Mouse (Mus musculus) MEL-GATA-1-ER (cell line): ENCODE results near the gene Enkur.
"Not testable (repeated sequence)": the region's sequence is repeated elsewhere in the genome, so short reads cannot be mapped to it uniquely, and the experiment has no call there.

Experiments used
- DNase-seq: peaks from one replicate; pipeline ENCODE4 v3.0.0-alpha.2; 2012; ENCODE audit warnings: low read depth; ENCODE audit errors: extremely low read depth

The Enkur gene

DNA sequence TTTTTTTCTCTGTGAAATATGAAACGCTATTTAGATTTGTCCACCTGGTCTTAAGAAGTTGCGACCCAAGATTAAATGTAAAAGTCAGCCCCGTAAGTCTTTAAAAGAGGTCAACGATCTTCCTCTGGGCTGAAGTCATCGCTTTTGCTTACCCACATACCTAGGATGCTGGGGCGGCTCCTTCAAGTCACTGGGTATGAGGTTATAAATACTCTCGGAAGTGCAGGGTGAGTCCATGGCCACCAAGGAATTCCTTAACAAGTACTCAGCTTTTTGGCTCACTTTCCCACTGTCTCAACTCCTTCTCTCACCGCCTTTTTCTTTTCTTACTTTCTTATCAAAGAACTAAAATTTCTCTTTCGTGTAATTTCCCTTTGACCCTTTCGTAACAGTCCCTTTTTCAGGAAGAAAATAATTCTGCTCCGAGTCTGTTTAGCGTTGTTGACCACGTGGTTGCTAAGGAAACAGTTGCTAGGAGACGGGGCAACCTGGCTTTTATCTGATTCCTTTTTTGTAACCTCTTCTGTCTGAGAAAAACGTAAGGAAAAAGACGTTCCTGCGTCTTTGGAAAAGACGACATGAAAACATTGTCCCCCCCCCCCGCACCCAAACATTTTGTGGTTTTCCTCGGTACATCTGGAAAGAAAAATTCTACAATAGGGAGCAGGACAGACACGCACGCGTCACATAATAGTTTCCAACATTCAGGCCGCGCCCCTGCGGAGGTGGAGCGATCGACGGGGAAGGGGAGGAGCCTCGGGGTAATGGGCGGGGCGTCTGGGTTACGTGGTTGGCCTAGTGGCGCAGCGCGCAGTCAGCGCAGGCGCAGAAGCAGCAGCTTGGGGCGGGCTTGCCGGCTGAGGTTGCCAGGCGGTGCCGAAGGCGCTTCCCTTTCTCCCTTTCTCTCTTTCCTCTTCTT lies at the start of gene Enkur, which contains the start of gene Thnsl1:
Enkur (minus strand) TSS at position 454 of the 919 bp plus-strand sequence.
Thnsl1 (plus strand) TSS at position 813 of the 919 bp plus-strand sequence.
- peak; percentile 83 for DNase-seq

DNA sequence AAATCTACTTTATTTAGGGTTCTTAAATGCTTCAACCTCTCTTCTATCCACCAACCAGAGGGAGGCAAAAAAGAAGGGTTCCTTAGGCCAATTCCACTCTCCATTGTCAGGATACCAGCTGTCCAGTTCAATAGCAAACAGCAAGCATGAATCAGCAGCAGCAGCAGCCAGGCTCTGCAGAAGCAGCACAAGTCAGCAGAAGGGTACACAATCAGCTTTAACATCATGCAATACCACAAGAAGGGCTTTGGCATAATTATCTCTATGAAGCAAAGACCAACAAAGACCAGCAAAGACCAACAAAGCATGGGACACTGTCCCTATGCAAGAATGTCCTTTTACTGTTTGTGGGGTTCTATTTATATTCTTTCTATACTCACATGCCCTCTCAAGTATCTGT lies 49.1 kb upstream of the Enkur start:
- no peak for DNase-seq

DNA sequence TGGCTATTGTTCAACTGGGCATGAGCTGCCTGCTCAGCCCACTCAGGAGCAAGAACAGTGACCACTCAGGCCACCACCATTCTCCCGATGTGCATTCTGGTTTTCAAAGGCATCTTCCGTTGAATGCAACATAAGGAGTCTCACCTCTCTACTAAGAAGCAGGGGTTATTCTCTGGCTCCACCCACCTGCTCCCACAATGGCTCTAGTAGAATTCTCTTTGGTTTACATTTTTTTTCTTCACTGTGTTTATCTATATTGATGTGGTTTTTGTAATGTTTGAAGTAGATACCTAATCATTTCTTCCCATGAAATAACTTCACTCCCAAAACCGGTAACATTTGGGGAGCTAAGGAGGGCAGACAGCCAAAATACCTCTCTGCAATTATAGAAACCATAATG lies 48.5 kb upstream of the Enkur start:
- no peak for DNase-seq

DNA sequence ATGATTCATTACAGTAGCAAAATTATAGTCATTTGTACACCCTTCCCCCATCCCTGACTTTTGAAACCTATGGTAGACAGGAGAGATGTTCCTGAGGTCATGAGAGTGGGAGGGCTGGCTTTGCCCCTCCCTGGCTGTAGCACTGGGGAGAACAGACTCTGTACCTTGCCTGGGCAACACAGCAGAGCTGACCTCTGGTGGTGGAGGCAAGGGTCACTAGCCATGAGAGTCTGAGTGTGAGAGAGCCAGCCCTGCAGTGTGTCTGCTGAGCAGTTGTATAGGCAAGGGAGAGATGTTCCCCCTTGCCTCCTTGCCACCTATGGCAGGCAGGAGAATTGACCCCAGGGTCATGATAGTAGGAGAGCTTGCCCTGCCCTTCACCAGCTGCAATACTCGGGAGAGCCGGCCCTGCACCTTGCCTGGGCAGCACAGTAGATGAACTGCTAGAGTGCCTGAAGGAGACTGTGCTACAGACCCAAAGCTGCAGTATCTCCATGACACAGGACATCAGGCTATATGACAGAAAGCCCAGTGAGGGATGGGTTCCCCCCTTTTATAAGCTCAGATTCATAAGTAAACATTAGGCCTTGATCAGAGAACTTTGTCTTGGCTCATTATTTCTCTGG lies 40.4 kb upstream of the Enkur start:
- no peak for DNase-seq

DNA sequence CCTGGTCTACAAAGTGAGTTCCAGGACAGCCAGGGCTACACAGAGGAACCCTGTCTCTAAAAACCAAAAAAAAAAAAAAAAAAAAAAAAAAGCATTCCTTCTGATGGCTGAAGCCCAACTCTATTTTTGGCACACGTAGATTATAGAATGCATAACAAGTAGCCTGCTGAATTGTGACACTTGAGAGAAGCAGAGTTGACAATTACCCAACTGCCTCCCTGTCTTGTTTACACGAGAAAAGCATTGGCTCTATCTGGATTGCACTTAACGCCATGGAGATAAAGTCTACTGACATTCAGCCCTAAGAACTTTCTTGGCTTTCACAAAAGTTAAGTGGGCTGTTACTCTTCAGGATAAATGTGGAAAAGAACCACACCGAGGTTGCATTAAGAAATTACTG lies 39.8 kb upstream of the Enkur start:
- DNase-seq = no peak

DNA sequence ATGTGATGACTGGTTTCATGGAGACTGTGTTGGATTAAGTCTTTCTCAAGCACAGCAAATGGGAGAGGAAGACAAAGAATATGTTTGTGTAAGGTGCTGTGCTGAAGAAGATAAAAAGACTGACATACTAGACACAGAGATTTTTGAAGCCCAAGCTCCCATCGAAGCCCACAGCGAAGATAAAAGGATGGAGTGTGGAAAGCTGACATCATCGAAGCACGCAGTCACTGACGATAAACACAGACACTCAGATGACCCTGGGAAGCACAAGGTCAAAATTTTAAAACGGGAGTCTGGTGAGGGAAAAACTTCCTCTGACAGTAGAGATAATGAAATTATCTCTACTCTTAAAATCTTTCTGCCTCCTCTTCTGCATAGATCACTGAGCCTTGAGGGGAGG lies 38.9 kb upstream of the Enkur start:
- not testable (repeated sequence) for DNase-seq

DNA sequence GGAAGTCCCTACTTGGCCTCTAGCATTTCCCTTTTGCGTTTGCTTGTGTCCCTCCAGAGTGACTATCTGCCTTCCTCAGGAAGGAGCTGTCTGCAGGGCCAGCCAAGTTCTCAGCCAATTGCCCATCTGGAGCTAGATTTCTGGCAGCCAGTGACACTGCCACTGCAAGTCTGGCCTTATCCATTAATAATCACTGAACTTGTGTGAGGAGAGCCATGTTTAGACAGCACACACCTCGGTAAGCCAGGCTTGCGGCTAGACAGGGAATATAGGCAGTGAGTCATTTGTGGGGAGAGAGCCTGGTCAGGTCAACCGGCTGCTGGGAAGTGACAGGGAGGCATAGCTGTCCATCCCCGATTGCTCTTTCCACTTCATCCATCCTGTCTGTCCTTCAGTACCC lies 31.7 kb upstream of the Enkur start:
- DNase-seq = no peak

DNA sequence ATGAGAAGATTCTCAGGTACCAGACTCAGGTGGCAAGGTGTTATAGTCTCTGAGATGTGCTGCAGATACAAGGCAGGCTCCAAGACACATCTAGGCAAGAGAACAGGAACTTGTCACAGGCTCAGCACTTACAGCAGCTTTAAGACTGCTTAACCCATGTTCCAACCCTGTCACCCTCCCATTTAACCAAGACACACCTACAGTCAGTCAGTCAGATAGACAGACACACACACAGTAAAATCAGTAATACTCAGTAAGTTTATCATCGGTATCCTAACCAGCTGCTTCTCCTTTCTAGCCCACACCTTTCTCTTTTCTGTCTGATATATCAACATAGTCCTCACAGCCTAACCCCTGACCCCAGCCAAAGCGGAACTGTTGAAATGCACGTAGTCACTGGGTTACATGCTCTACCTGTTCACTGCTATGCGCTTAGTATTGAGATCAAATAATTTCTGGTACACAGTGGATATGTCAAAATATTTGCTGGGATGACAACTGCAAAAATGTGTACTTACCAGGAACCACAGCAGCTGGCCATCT lies 30.8 kb upstream of the Enkur start:
- DNase-seq = no peak

DNA sequence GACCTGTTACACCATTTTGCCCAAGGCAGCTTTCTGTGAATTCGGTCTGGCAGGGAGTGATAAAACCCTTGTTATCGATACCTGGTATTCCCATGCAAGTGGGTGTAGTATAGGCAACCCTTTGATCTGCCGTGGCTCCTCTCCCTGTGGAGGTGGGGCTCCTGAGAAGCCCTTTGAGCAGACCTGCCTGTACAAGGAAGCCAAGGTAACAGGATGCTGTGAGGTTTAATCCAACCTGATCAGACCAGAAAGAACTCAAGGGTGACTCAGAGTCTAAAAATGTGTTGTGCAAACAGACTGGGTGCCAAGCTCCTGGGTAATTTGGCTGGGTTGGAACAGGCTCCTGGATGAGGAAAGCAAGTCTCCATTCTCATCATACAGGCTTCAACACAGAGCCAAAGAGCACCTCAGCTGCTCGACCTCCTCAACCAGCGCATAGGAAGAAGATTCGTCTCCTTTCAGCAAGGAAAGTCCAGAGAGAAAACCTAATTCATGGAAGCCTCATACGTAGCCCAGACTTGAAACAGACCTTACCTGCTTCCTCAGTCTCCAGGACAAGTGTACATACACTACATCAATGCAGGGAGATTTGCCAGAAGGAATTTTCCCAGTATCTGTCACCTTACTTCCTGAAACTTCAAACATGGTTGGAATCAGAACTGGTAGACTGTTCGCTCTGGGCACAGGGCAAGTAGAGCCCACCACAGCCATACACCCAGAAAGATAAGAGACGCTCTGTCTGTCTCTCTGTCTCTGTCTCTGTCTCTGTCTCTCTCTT lies 29.9 kb upstream of the Enkur start:
- no peak for DNase-seq

DNA sequence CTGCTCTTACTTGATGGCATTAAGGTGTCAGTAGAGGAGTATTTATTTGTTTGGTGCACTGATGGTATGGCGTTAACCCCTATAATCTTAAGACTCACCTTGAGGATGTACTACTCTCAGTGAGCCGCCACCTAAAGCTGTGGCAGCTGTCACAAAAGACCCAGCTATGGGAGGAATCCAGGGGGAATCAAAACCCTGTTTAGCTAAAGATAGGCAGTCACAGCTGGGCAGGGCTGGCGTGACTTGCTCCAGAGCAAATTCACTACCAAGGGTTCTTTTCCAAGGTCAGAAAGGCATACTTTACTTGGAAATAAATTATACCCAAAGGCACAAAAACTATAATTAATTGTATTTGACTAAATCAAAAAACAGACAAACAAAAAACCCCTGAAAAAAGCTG lies 26.0 kb upstream of the Enkur start:
- no peak for DNase-seq

DNA sequence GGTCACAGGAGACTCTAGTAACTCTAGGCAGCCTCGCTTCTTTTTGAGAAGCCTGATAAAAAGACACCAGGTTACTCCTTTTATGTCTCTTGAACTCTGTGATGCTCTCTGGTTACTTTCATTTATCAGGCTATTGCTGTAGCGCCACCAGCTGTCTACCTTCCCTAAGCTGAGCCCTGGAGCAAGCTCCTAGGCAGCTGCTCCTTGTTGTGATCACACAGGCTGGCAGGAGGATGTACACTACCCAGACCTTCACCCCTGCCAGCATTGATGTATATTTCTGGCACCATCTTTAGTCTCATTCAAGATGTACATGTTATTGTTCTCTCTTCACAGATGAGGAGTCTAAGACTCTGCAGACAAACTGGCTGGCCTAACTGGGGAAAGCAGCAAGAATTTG lies 25.1 kb upstream of the Enkur start:
- no peak for DNase-seq

DNA sequence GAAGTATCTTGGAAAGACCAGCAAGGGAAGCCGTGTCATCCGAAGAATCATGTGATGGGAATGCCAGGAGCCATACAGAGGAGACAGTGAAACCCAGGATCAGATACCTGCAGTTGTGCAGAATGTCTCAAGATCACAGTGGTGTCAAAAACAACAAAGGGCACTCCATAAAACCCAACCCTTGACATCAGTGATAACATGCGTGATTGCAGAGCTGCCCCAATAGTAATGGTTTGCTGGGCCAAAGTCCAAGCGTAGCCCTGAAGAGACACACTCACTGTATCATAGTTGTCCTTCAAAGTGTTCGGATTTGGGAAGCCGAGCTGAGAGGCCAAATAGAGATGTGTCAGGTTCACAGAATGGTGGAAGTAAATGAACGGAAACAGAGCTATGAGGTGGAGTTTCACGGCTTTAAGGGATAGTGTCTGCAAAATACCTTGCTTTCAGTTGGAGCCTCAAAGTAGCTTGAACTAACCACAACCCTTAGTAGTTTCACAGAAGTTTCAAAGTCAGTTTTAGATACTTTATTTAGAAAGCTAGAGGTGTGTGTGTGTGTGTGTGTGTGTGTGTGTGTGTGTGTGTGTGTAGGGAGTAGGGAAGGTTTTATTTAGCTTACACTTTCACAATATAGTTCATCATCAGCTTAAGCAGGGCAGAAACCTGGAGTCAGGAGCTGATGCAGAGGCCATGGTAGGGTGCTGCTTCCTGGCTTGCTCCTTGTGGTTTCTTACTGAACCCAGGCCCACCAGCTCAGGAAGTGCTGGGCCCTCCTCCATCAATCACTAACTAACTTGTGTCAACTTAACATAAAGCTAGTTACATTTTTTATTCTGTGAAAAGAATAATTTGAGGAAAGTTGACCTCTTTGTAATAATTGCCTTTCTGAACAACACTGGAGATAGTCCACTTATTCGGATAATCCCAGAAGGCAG lies 17.6 kb upstream of the Enkur start:
- DNase-seq = no peak

DNA sequence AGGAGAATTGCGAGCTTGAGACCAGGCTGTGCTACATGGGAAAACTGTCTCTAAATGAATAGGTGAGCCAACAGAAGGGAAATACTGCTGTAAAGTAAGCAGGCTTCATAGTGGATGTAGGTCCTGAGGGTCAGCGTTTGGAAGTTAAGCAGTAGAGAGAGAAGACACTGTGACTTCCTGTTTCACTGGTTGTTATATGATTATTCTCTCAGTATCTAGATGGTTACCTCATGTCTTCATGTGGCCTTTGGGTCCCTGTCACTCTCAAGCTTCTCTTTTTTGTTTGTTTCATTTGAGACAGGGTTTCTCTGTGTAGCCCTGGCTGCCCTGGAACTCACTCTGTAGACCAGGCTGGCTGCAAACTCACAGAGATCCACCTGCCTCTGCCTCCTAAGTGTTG lies 10.1 kb upstream of the Enkur start:
- no peak for DNase-seq

DNA sequence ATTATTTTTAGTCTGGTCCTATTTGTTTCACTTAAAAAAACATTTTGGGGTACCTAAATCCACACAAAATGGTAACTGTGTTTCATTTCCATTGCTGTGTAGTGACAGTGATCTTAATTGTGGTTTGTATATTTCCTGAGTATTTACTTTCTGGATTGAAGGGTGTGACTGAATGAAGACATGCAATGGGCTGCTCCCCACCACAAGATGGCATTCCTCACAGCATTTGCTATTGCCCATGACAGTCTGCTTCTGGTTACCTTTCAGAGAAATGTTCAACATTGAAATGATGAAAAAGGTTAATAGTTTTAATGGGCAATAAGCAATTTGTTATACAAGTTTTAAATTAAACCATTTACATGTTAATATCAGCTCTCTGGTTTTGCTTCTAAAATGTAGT lies 9.2 kb upstream of the Enkur start:
- no peak for DNase-seq

DNA sequence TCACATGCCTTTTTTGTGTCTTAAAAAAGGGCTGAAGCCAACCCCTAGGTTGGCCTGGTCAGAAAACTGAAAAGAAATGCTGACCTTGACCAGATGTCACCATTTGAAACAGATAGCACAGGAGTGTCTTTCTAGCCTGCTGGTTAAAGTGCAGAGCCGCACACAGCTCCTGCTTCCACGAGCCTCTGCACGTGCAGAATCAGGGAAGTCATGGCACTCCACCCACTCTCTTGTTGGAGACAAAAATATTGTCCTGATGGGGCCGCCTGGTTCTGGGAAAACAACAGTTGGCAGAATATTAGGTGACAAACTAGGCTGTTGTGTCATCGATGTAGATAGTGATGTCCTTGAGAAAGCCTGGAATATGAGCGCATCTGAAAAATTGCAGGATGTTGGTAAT lies 6.2 kb upstream of the Enkur start:
- DNase-seq = no peak

DNA sequence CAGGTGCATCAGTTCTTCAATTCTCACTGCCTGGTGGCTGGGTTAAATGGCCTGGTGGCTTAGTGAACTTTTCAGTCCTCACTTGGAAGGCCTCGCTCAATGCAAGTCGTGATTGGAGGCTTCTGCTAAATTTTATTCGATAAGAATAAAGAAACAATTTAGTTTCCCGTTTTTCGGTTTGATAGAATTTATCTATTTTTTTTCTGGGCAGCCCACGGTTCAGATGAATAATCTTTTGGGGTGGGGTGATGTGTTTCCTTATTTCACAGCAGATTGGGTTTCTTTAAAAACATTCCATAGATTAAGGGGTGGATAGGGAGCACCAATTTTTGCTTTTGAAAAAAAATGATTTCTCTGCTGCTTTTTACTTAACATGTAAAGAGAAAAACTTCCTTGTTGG lies 1.1 kb upstream of the Enkur start:
- DNase-seq = no peak

DNA sequence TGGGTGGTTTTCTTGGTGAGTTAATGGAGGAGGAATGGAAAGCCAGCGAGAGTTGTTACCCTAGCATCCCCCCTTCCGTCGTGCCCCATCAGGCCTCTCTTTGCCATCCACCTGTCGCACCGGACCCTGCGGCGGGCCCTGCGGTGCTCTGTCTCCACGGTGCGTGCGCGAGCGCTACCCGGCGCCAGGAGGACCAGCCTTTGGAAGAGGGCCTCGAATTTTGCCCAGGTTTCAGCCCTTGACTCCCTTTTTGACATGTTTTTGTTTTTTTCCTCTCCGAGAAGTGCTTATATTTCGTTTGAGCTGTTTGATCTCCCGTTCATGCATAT lies 630 bp upstream of the Enkur start:
- no peak for DNase-seq

DNA sequence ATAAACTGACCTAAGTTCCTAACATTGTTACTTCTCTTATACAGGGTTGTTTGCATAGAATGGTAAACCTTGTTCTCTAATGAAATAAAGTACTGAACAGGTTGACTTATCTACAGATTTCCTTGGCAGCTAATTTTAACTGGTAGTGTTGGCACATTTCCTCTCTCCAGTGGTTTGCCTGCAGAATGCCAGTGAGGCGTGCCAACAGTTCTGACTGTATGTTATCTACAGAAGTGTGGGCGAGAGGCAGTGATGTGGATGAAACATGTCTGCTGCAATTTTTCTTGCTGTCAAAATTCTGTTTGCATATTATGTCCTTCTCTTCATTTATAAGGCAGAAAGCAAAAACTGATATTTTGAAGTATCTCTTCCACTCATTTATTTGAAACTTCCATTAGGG lies 2.4 kb downstream of the Enkur start:
- no peak for DNase-seq

DNA sequence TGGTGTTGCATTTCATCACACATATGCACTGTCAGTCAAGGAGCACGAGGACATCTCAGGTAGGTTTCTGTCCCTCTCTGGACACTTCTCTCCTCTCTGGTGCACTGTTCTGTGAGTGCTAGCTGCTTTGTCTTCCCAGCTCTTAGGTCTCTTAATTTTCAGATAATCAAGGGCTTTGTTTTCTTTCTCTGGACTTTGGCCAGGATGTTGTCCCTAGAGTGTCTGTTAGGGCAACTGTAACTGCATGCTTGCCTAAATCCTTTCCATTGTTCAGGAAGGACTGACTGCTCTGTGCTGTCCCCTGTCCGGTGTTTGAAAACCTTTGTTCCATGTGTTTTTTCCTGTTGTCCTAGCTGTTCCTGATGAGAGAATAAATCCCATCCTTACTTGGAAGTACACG lies 6.1 kb downstream of the Enkur start:
- DNase-seq = no peak

DNA sequence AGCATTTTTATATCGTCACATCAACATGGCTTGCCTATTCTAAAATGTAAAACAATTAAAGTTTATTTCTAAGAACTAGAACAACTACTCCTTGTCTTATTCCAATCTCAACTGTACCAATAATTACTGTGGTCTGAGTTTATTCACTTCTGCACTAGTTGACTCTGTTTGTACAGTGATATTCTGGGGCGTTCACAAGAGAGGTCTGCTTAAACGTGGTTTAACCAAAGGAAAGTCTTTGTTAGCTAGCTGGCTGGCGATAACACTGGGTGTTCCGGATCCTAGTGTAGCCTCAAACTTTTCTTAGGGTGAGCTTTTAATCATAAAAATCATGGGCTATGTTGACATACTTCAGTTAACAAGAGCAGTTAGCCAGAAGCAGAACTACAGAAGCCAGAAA lies 9.9 kb downstream of the Enkur start:
- no peak for DNase-seq

DNA sequence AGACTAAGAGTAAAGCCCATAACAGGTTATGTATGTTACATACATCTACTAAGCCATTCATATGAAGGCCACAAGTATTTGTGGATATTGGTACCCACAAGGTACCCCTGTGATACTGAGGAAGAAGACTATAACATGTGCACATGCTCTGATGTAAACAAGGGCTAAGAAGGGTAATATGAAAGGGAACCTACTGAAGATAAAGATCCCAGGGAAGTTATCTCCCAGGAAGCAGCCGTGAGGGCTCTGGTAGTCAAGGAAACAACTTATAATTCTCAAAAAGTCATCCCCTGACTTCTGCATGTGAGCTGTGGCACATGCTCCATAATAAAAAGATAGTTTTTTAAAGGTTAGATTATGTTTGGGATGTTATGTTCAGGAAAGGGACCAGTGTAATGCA lies 13.9 kb downstream of the Enkur start:
- peak; percentile 65 for DNase-seq
